Mouse (Mus musculus) hindbrain, postnatal 0 days (tissue): ENCODE measurements around the gene Trmt44. TPM values are rescaled to one million over a fixed set of nuclear protein-coding genes. Genes with fewer than 3 reads are reported as not detected.

Experiments used
- ATAC-seq: fragments of 200-750 bp; cut with Nextera tagmentation; 2 replicates; pipeline ENCODE4 v1.8.0; 2017; ENCODE audit warnings: mild to moderate bottlenecking, moderate TSS enrichment, moderate library complexity
- DNase-seq: peaks from one replicate; pipeline ENCODE4 v3.0.0-alpha.2; 2015; ENCODE audit warnings: low spot score
- H3K27ac ChIP-seq: fragments of 300-500 bp; sonication (generic); 2 replicates; pipeline ENCODE4 v1.5.1; 2014; ENCODE audit warnings: mild to moderate bottlenecking
- H3K27me3 ChIP-seq: fragments of 300-500 bp; sonication (generic); 2 replicates; pipeline ENCODE4 v1.6.1; 2014; ENCODE audit warnings: low read length, mixed read lengths; ENCODE audit not compliant: insufficient read depth
- H3K36me3 ChIP-seq: fragments of 300-500 bp; sonication (generic); 2 replicates; pipeline ENCODE4 v1.6.1; 2014; ENCODE audit warnings: low read length, mixed read lengths; ENCODE audit not compliant: insufficient read depth
- H3K4me1 ChIP-seq: fragments of 300-500 bp; sonication (generic); 2 replicates; pipeline ENCODE4 v1.6.1; 2014; ENCODE audit warnings: antibody characterized with exemption, low read length, mixed read lengths; ENCODE audit not compliant: insufficient read depth
- H3K4me2 ChIP-seq: fragments of 300-500 bp; sonication (generic); 2 replicates; pipeline ENCODE4 v1.6.1; 2014; ENCODE audit warnings: low read depth, mild to moderate bottlenecking, low read length, moderate library complexity, mixed read lengths
- H3K4me3 ChIP-seq: fragments of 300-500 bp; sonication (generic); 2 replicates; pipeline ENCODE4 v1.5.1; 2014; ENCODE audit warnings: low read length
- H3K9ac ChIP-seq: fragments of 300-500 bp; sonication (generic); replicated peaks from 2 replicates; pipeline ENCODE4 v1.6.1; 2014; ENCODE audit warnings: mild to moderate bottlenecking, low read length, moderate library complexity, mixed read lengths
- H3K9me3 ChIP-seq: fragments of 300-500 bp; sonication (generic); 2 replicates; pipeline ENCODE4 v1.6.1; 2016; ENCODE audit warnings: low read length, mixed read lengths
- CTCF ChIP-seq: IDR thresholded peaks from 2 replicates; pipeline ENCODE4 v1.5.1; 2016; ENCODE audit warnings: antibody characterized with exemption, control low read depth, low read depth
- WGBS: fragments of 180-500 bp; shearing (Covaris S2); extraction: QIAGEN DNeasy Blood & Tissue Kit; methylation state at CpG from one replicate; pipeline ENCODE4 v1.1.7; 2014; 5-methylcytosine and 5-hydroxymethylcytosine counted together
- polyA plus RNA-seq: library from polyadenylated mRNA; unstranded; fragments of >200 nt; fragmentation: Nextera tagmentation; extraction: Ambion mirVana; gene quantifications from 2 replicates; pipeline ENCODE4 v1.2.1, GENCODE M21; 2015
- total RNA-seq: library from RNA; depleted of rRNA; stranded (reverse); fragments of >200 nt; gene quantifications from 2 replicates; pipeline ENCODE4 v1.2.3, GENCODE M21; 2014; rRNA removed

Gene Trmt44
- total RNA-seq = 10.9 and 12.3 TPM in 2 replicates
- 3.3 and 3.6 TPM in 2 replicates for polyA plus RNA-seq

GRCm38 (mm10) chr5:35574653-35575599 lies at the start of gene Trmt44:
Trmt44 (minus strand) TSS chr5:35575070.
- Histone ChIP-seq H3K9me3 (no peaks in the 10 kb centered on the region), H3K4me3 (peak within 1 kb of the TSS; percentile 95), H3K27ac (peak within 1 kb of the TSS; percentile 87), H3K27me3 (no peaks in the 10 kb centered on the region), H3K9ac (peak within 1 kb of the TSS; percentile 75), H3K4me1 (peaks cover 5% of the 10 kb centered on the region; the same call in 1 of the 2 replicates), H3K4me2 (peak within 1 kb of the TSS; percentile 100), H3K36me3 (peaks cover 27% of the 10 kb centered on the region)
- TF ChIP-seq CTCF = peak; percentile 8; the same call in 1 of the 2 replicates
- DNase-seq (peak; percentile 95), ATAC-seq (peak; percentile 98)
- WGBS = 3% methylated on average over 54 of the region's 56 CpGs

DNA sequence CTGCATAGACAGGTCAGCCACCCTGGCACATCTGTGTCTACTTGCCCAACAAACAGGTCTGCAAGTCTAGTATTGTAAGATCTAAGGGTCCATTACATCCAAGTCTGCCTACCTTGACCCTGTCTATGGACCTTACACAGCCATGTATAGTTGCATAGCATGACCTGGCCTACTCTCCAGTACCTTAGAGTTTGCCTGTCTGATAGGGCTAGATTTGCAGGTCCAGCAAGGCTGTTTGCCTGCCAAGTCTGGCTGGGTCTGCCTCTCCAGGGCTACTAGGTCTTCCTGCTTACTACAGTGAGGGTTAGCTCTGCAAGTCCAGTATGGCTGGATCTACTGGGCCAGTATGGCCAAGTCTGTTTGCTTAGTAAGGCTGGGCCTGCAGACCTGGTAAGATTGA lies 49.0 kb upstream of the Trmt44 start:
- ATAC-seq = no peak
- H3K9me3 ChIP-seq = no peaks in the 10 kb centered on the region

DNA sequence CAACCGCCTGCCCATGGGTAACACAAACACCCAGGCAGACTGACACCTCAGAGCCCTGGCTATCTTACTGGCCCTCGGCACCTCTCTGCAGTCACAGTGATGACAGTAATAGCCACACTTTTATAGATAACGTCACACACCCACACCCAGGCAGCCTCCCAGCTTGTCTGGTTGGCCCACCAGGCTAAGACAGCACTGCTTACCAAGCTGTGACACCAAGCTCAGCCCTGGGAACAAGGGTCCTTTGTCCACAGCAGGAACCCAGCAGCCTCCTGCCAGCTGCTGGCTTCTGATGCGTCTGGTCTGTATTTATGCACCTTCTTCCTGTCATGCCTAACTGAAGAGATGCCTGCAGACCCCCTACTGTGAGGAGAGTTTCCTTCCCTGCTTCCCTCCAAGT lies 46.2 kb upstream of the Trmt44 start:
- H3K4me1 ChIP-seq = no peaks in the 10 kb centered on the region
- no peaks in the 10 kb centered on the region for H3K9me3 ChIP-seq
- H3K4me3 ChIP-seq = no peak overlapping the region
- WGBS = 51% methylated on average over 4 of the region's 4 CpGs
- H3K27ac ChIP-seq = no peak overlapping the region
- H3K4me2 ChIP-seq = no peak overlapping the region
- ATAC-seq (peak; percentile 35; the same call in 1 of the 2 replicates), DNase-seq (peak; percentile 22)
- H3K36me3 ChIP-seq = no peaks in the 10 kb centered on the region
- H3K27me3 ChIP-seq = no peaks in the 10 kb centered on the region
- no peak for TF ChIP-seq CTCF
- H3K9ac ChIP-seq = no peak overlapping the region

More for the DNA sequence above, 49.0 kb upstream of the Trmt44 start:
- H3K4me3 ChIP-seq = no peak overlapping the region
- H3K27ac ChIP-seq = no peak overlapping the region
- no peak overlapping the region for H3K4me2 ChIP-seq
- H3K9ac ChIP-seq = no peak overlapping the region
- H3K36me3 ChIP-seq = no peaks in the 10 kb centered on the region
- H3K27me3 ChIP-seq = no peaks in the 10 kb centered on the region
- no peak for DNase-seq
- H3K4me1 ChIP-seq = no peaks in the 10 kb centered on the region
- TF ChIP-seq CTCF = no peak

- WGBS = 29% methylated on average over 5 of the region's 5 CpGs
- no peaks in the 10 kb centered on the region for H3K9me3 ChIP-seq
- no peak overlapping the region for H3K4me3 ChIP-seq
- H3K9ac ChIP-seq = no peak overlapping the region
- peak overlapping the region; percentile 3; the same call in 1 of the 2 replicates for H3K27ac ChIP-seq
- TF ChIP-seq CTCF = no peak
- H3K4me2 ChIP-seq = no peak overlapping the region
- no peak for ATAC-seq
- no peaks in the 10 kb centered on the region for H3K4me1 ChIP-seq
- peak; percentile 5 for DNase-seq
- H3K27me3 ChIP-seq = no peaks in the 10 kb centered on the region
- no peaks in the 10 kb centered on the region for H3K36me3 ChIP-seq
Measured at GRCm38 (mm10) chr5:35616943-35617342, 42.1 kb upstream of the Trmt44 start.

- H3K9ac ChIP-seq = no peak overlapping the region
- H3K4me1 ChIP-seq = peaks cover 10% of the 10 kb centered on the region; the same call in 1 of the 2 replicates
- no peak overlapping the region for H3K4me2 ChIP-seq
- no peak overlapping the region for H3K27ac ChIP-seq
- no peaks in the 10 kb centered on the region for H3K36me3 ChIP-seq
- no peaks in the 10 kb centered on the region for H3K27me3 ChIP-seq
- no peaks in the 10 kb centered on the region for H3K9me3 ChIP-seq
- DNase-seq = no peak
- ATAC-seq = no peak
- WGBS = 84% methylated on average over 8 of the region's 8 CpGs
- no peak overlapping the region for H3K4me3 ChIP-seq
- no peak for TF ChIP-seq CTCF
Measured at GRCm38 (mm10) chr5:35612722-35613121, 37.9 kb upstream of the Trmt44 start.

GRCm38 (mm10) chr5:35611900-35612299 lies 37.0 kb upstream of the Trmt44 start:
- no peak overlapping the region for H3K4me2 ChIP-seq
- H3K36me3 ChIP-seq = no peaks in the 10 kb centered on the region
- no peaks in the 10 kb centered on the region for H3K9me3 ChIP-seq
- DNase-seq (peak; percentile 57), ATAC-seq (peak; percentile 36; the same call in 1 of the 2 replicates)
- TF ChIP-seq CTCF = peak; percentile 31; the same call in 1 of the 2 replicates
- H3K4me3 ChIP-seq = no peak overlapping the region
- peaks cover 10% of the 10 kb centered on the region; the same call in 1 of the 2 replicates for H3K4me1 ChIP-seq
- no peak overlapping the region for H3K9ac ChIP-seq
- no peak overlapping the region for H3K27ac ChIP-seq
- no peaks in the 10 kb centered on the region for H3K27me3 ChIP-seq
- 66% methylated on average over 11 of the region's 11 CpGs for WGBS
